Mouse (Mus musculus): ENCODE measurements around the gene Crlf1. TPM values are rescaled to one million over a fixed set of nuclear protein-coding genes. Genes with fewer than 3 reads are reported as not detected.

The Crlf1 gene
- polyA plus RNA-seq, 1 experiment, result 294 TPM

DNA sequence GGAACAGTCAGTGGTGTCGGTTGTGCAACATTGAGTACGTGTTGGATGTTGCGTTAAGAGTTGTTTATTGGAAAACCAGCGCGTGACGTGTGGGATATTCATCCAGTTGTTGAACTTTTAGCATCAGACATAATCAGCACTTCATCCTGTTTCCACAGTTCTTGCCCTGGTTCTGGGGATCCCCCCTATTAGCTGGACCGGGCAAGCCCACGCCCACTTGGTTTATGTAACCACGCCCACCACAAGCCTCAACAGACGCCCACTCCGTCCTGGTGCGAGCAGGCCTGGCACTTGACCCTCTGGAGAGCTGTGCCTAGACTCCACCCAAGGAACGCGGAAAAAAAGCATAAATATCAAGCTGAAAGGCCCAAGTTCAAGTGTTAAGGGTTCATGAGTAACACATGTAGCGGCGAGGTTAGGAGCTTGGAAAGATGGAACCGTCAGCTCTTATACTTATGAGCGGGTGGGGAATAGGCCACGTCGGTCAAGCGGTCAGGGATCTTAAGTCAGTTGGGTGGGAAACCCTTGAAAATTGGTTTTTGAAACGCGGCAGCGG lies 45.1 kb downstream of the Crlf1 start:
- Histone ChIP-seq H3K36me3 (ENCODE audit: control insufficient read depth, insufficient read depth) (peaks cover 27% of the 10 kb centered on the region), H3K79me3 (ENCODE audit: low read depth) (peaks cover 31% of the 10 kb centered on the region), H3K4me3 (ENCODE audit: insufficient read depth, poor library complexity, severe bottlenecking) (peak overlapping the region; percentile 98), H3K27me3 (ENCODE audit: control insufficient read depth, insufficient read depth, insufficient read length) (no peaks in the 10 kb centered on the region), H3K79me2 (ENCODE audit: control insufficient read depth, insufficient read depth) (peaks cover 37% of the 10 kb centered on the region), H3ac (ENCODE audit: control insufficient read depth, insufficient read length, low read depth) (peak overlapping the region; percentile 62)
- TF ChIP-seq CTCF (IDR thresholded peaks at IDR 0.05; ENCODE audit: control insufficient read depth, insufficient read depth, insufficient read length), result no peak
- no peak for TF ChIP-seq CEBPB (IDR thresholded peaks at IDR 0.05; ENCODE audit: low read depth)

DNA sequence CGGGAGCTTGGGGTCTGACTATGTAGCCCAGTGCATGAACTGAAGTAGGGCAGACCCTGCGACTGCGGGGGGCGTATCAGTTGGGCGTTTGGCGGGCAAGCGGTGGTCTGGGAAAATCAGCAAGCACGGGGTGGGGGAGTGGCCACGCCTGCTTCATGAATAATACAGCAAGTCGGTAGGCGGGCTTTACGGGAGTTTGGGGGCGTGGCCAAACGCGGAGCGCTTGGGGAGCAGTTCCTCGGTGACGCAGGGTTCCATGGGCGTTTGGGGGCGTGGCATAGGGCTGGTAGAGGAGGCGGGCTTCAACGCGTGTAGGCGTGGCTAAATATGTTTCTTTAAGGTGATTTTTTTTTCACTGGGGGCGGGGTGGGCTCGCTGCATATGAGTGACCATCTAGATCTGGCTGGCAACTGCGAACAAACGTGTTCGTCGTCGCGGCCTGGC lies 45.7 kb downstream of the Crlf1 start:
- peaks cover 42% of the 10 kb centered on the region for H3K79me2 ChIP-seq (ENCODE audit: control insufficient read depth, insufficient read depth)
- H3K27me3 ChIP-seq (ENCODE audit: control insufficient read depth, insufficient read depth, insufficient read length), result no peaks in the 10 kb centered on the region
- H3ac ChIP-seq (ENCODE audit: control insufficient read depth, insufficient read length, low read depth), result peak overlapping the region; percentile 66
- H3K79me3 ChIP-seq (ENCODE audit: low read depth), result peaks cover 36% of the 10 kb centered on the region
- peaks cover 26% of the 10 kb centered on the region for H3K36me3 ChIP-seq (ENCODE audit: control insufficient read depth, insufficient read depth)
- TF ChIP-seq MAX (IDR thresholded peaks at IDR 0.05), result no peak
- no peak for TF ChIP-seq USF1 (IDR thresholded peaks at IDR 0.05; ENCODE audit: low read depth)
- no peak for TF ChIP-seq FOSL1 (IDR thresholded peaks at IDR 0.05; ENCODE audit: insufficient read depth, low read length, poor library complexity, severe bottlenecking)
- TF ChIP-seq MYOD1 (IDR thresholded peaks at IDR 0.05; ENCODE audit: control insufficient read depth, insufficient read length, low read depth), result no peak
- no peak for TF ChIP-seq MYOG (IDR thresholded peaks at IDR 0.05; ENCODE audit: control insufficient read depth, extremely low read depth, insufficient read length)
- TF ChIP-seq CTCF (IDR thresholded peaks at IDR 0.05; ENCODE audit: control insufficient read depth, insufficient read depth, insufficient read length), result no peak
- TF ChIP-seq CEBPB (IDR thresholded peaks at IDR 0.05; ENCODE audit: low read depth), result no peak
- peak overlapping the region; percentile 98 for H3K4me3 ChIP-seq (ENCODE audit: insufficient read depth, poor library complexity, severe bottlenecking)

DNA sequence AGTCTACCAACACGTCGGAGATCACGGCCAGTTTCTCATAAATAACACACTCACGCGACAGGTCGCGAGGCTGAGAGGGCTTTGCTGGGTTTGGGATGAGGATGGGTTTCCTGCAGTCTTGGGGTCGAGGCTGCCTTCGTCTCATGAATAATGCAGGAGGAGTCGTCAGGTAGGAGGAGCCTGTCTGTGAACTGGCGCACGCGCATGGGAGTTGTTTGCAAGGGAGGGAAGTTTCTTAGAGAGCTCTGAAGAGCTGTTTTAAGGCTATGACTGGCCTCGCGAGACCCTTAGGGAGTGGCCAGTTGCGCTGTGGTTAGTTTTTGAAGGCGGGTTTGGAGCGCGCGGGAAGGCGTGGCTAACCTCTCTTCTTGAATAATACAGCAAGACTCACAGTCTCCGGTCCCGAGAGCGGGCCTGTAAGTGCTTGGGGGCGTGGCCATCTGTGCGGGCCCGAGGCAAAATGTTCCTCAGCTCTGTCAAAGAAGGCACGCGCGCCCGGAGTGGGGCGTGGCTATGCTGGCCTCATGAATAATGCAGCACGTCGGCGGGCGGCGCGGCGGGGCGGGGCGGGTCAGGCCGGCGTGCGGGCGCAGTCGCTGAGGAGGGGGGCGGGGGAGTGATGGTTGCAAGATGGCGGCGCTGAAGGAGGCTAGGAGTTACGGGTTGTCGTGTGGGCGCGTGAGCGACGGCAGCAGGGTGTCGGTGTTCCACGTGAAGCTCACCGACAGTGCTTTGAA lies 46.3 kb downstream of the Crlf1 start, which contains the start of gene Ell:
Gene Ell, plus strand, starts transcription at position 381 of the 737 bp plus-strand sequence.
- Histone ChIP-seq H3K27me3 (ENCODE audit: control insufficient read depth, insufficient read depth, insufficient read length) (no peaks in the 10 kb centered on the region), H3ac (ENCODE audit: control insufficient read depth, insufficient read length, low read depth) (peak within 1 kb of the TSS; percentile 81), H3K79me2 (ENCODE audit: control insufficient read depth, insufficient read depth) (peaks cover 48% of the 10 kb centered on the region), H3K79me3 (ENCODE audit: low read depth) (peaks cover 40% of the 10 kb centered on the region), H3K4me3 (ENCODE audit: insufficient read depth, poor library complexity, severe bottlenecking) (peak within 1 kb of the TSS; percentile 98), H3K36me3 (ENCODE audit: control insufficient read depth, insufficient read depth) (peaks cover 21% of the 10 kb centered on the region)
- no peak for TF ChIP-seq CEBPB (IDR thresholded peaks at IDR 0.05; ENCODE audit: low read depth)
- peak; percentile 17 for TF ChIP-seq MAX (IDR thresholded peaks at IDR 0.05)

GRCm38 (mm10) chr8:70540013-70540506 lies 47.1 kb downstream of the Crlf1 start:
- Histone ChIP-seq H3ac (ENCODE audit: control insufficient read depth, insufficient read length, low read depth) (peak overlapping the region; percentile 81), H3K36me3 (ENCODE audit: control insufficient read depth, insufficient read depth) (peaks cover 18% of the 10 kb centered on the region), H3K79me2 (ENCODE audit: control insufficient read depth, insufficient read depth) (peaks cover 56% of the 10 kb centered on the region), H3K4me3 (ENCODE audit: insufficient read depth, poor library complexity, severe bottlenecking) (peak overlapping the region; percentile 98), H3K27me3 (ENCODE audit: control insufficient read depth, insufficient read depth, insufficient read length) (no peaks in the 10 kb centered on the region), H3K79me3 (ENCODE audit: low read depth) (peaks cover 45% of the 10 kb centered on the region)
- no peak for TF ChIP-seq MYOD1 (IDR thresholded peaks at IDR 0.05; ENCODE audit: control insufficient read depth, insufficient read length, low read depth)
- no peak for TF ChIP-seq USF1 (IDR thresholded peaks at IDR 0.05; ENCODE audit: low read depth)
- no peak for TF ChIP-seq MAX (IDR thresholded peaks at IDR 0.05)

GRCm38 (mm10) chr8:70540507-70541071 lies 47.6 kb downstream of the Crlf1 start:
- H3K79me2 ChIP-seq (ENCODE audit: control insufficient read depth, insufficient read depth), result peaks cover 61% of the 10 kb centered on the region
- TF ChIP-seq USF1 (IDR thresholded peaks at IDR 0.05; ENCODE audit: low read depth), result no peak
- peak; percentile 77 for TF ChIP-seq MAX (IDR thresholded peaks at IDR 0.05)
- peak overlapping the region; percentile 81 for H3ac ChIP-seq (ENCODE audit: control insufficient read depth, insufficient read length, low read depth)
- peaks cover 13% of the 10 kb centered on the region for H3K36me3 ChIP-seq (ENCODE audit: control insufficient read depth, insufficient read depth)
- no peaks in the 10 kb centered on the region for H3K27me3 ChIP-seq (ENCODE audit: control insufficient read depth, insufficient read depth, insufficient read length)
- peak overlapping the region; percentile 98 for H3K4me3 ChIP-seq (ENCODE audit: insufficient read depth, poor library complexity, severe bottlenecking)
- H3K79me3 ChIP-seq (ENCODE audit: low read depth), result peaks cover 50% of the 10 kb centered on the region

GRCm38 (mm10) chr8:70541081-70541480 lies 48.1 kb downstream of the Crlf1 start:
- TF ChIP-seq USF1 (IDR thresholded peaks at IDR 0.05; ENCODE audit: low read depth) (no peak), MYOG (IDR thresholded peaks at IDR 0.05; ENCODE audit: control insufficient read depth, extremely low read depth, insufficient read length) (no peak), CTCF (IDR thresholded peaks at IDR 0.05; ENCODE audit: control insufficient read depth, insufficient read depth, insufficient read length) (no peak), CEBPB (IDR thresholded peaks at IDR 0.05; ENCODE audit: low read depth) (no peak), FOSL1 (IDR thresholded peaks at IDR 0.05; ENCODE audit: insufficient read depth, low read length, poor library complexity, severe bottlenecking) (no peak), MAX (IDR thresholded peaks at IDR 0.05) (no peak), MYOD1 (IDR thresholded peaks at IDR 0.05; ENCODE audit: control insufficient read depth, insufficient read length, low read depth) (no peak)
- Histone ChIP-seq H3K79me2 (ENCODE audit: control insufficient read depth, insufficient read depth) (peaks cover 66% of the 10 kb centered on the region), H3ac (ENCODE audit: control insufficient read depth, insufficient read length, low read depth) (peak overlapping the region; percentile 64), H3K36me3 (ENCODE audit: control insufficient read depth, insufficient read depth) (peaks cover 10% of the 10 kb centered on the region), H3K79me3 (ENCODE audit: low read depth) (peaks cover 55% of the 10 kb centered on the region), H3K4me3 (ENCODE audit: insufficient read depth, poor library complexity, severe bottlenecking) (no peak overlapping the region), H3K27me3 (ENCODE audit: control insufficient read depth, insufficient read depth, insufficient read length) (no peaks in the 10 kb centered on the region)

All from C2C12 (cell line).